Mouse (Mus musculus): ENCODE measurements around the gene Ank3. TPM values are rescaled to one million over a fixed set of nuclear protein-coding genes. Genes with fewer than 3 reads are reported as not detected.

Ank3 gene
- polyA plus RNA-seq, 1 experiment from 2014 or later, result 48.8 TPM

- ATAC-seq (replicated peaks; ENCODE audit: low FRiP score, low read depth), result no peak
- WGBS, result 86% methylated on average over 4 of the region's 4 CpGs
These were observed 672.8 kb downstream of the Ank3 start for GRCm38 (mm10) chr10:70071334-70071733.

More at GRCm38 (mm10) chr10:70071334-70071733, 672.8 kb downstream of the Ank3 start:
- no peak for TF ChIP-seq CTCF (IDR thresholded peaks at IDR 0.05; ENCODE audit: low read depth)
- Histone ChIP-seq H3K27ac (no peak overlapping the region), H3K27me3 (ENCODE audit: insufficient read depth, low read length) (no peaks in the 10 kb centered on the region), H3K9ac (ENCODE audit: low read depth, low read length) (no peak overlapping the region), H3K4me2 (ENCODE audit: low read length) (no peak overlapping the region), H3K9me3 (replicated peaks; ENCODE audit: low read length) (no peaks in the 10 kb centered on the region), H3K36me3 (ENCODE audit: insufficient read depth, low read length) (no peaks in the 10 kb centered on the region), H3K4me3 (replicated peaks; ENCODE audit: low read depth, low read length) (no peak overlapping the region), H3K4me1 (replicated peaks; ENCODE audit: insufficient read depth, low read length) (no peaks in the 10 kb centered on the region)
- DNase-seq (ENCODE audit: low spot score), result no peak

Other genes with a start within 250 kb of the Ank3 start
- 23.3 and 24.6 TPM in 2 replicates for gene Rhobtb1, start 247.3 kb upstream of the Ank3 start, polyA plus RNA-seq (2015; fragmentation: Nextera tagmentation; extraction: Ambion mirVana)
- gene A930033H14Rik, start 185.7 kb upstream of the Ank3 start, polyA plus RNA-seq (2015; fragmentation: Nextera tagmentation; extraction: Ambion mirVana), result 2.3 and 2.9 TPM in 2 replicates
- 230 and 245 TPM in 2 replicates for gene Cdk1, start 45.8 kb upstream of the Ank3 start, polyA plus RNA-seq (2015; fragmentation: Nextera tagmentation; extraction: Ambion mirVana)

Data from kidney, postnatal 0 days (tissue).